In genomic region chr10:12963362-12964147, GRCm38 (mm10) we compare ENCODE assay signal across 8 mouse cellular contexts. TPM values are rescaled to one million over a fixed set of nuclear protein-coding genes. Genes with fewer than 3 reads are reported as not detected.
A peak's percentile ranks its signal among the peaks of the same experiment; 100 is the strongest.
DNase-seq lines count a peak whose midpoint lies in the region; ATAC-seq lines count a peak whose summit lies in the region.

No protein-coding gene starts in this region.

- WGBS in neural tube, embryonic 11.5 days = 5% methylated on average over 29 of the region's 29 CpGs
- 10% methylated on average over 29 of the region's 29 CpGs for WGBS in intestine, embryonic 16.5 days
- WGBS in midbrain, embryonic 13.5 days = 7% methylated on average over 29 of the region's 29 CpGs

- no peak for DNase-seq in neural tube, embryonic 11.5 days (ENCODE audit: low spot score)
- no peak for DNase-seq in neural tube, embryonic 10.5 days (ENCODE audit: extremely low spot score, low spot score)
- DNase-seq in R1 (ENCODE audit: low read depth, low spot score) = peak; percentile 27
- DNase-seq in fibroblast of lung, adult 2 months (ENCODE audit: low read depth) = peak; percentile 65
- no peak for DNase-seq in frontal cortex, postnatal 36 days (ENCODE audit: low spot score in 2 of 2)
- DNase-seq in adrenal gland, adult 18-20 months (ENCODE audit: low spot score in 2 of 2) = no peak

- H3K4me2 ChIP-seq in neural tube, embryonic 11.5 days (ENCODE audit: low read depth) = peak overlapping the region; percentile 78
- peak overlapping the region; percentile 94 for H3K4me2 ChIP-seq in intestine, embryonic 16.5 days (ENCODE audit: low read depth, low read length)
- peak overlapping the region; percentile 82 for H3K4me2 ChIP-seq in midbrain, embryonic 13.5 days (replicated peaks)

- no peak overlapping the region for H3K27ac ChIP-seq in neural tube, embryonic 11.5 days (ENCODE audit: low read depth, low read length)
- H3K27ac ChIP-seq in intestine, embryonic 16.5 days (ENCODE audit: low read length) = no peak overlapping the region
- H3K27ac ChIP-seq in midbrain, embryonic 13.5 days = no peak overlapping the region

- peak overlapping the region; percentile 69 for H3K4me3 ChIP-seq in neural tube, embryonic 11.5 days (ENCODE audit: low read depth, low read length)
- H3K4me3 ChIP-seq in intestine, embryonic 16.5 days (ENCODE audit: low read length) = peak overlapping the region; percentile 80
- H3K4me3 ChIP-seq in midbrain, embryonic 13.5 days (replicated peaks) = peak overlapping the region; percentile 61

- no peaks in the 10 kb centered on the region for H3K9me3 ChIP-seq in neural tube, embryonic 11.5 days (ENCODE audit: control insufficient read depth, low read length)
- H3K9me3 ChIP-seq in intestine, embryonic 16.5 days (ENCODE audit: control insufficient read depth, low read length) = no peaks in the 10 kb centered on the region
- H3K9me3 ChIP-seq in midbrain, embryonic 13.5 days = no peaks in the 10 kb centered on the region

- peak overlapping the region; percentile 70 for H3K9ac ChIP-seq in neural tube, embryonic 11.5 days (ENCODE audit: low read length)
- H3K9ac ChIP-seq in intestine, embryonic 16.5 days (ENCODE audit: low read depth, low read length) = peak overlapping the region; percentile 72
- peak overlapping the region; percentile 64 for H3K9ac ChIP-seq in midbrain, embryonic 13.5 days (replicated peaks)

- no peaks in the 10 kb centered on the region for H3K4me1 ChIP-seq in neural tube, embryonic 11.5 days (ENCODE audit: control insufficient read depth, insufficient read depth, low read length)
- peaks cover 2% of the 10 kb centered on the region; the same call in 1 of the 2 replicates for H3K4me1 ChIP-seq in intestine, embryonic 16.5 days (ENCODE audit: control insufficient read depth, insufficient read depth, low read length)
- 0 out of 2 replicates have a peak, but pooled peaks cover 7% of the 10 kb centered on the region for H3K4me1 ChIP-seq in midbrain, embryonic 13.5 days (replicated peaks)

- H3K27me3 ChIP-seq in neural tube, embryonic 11.5 days (ENCODE audit: control insufficient read depth, insufficient read depth, low read length) = no peaks in the 10 kb centered on the region
- no peaks in the 10 kb centered on the region for H3K27me3 ChIP-seq in intestine, embryonic 16.5 days (replicated peaks; ENCODE audit: control insufficient read depth, insufficient read depth, low read length)
- peaks cover 11% of the 10 kb centered on the region for H3K27me3 ChIP-seq in midbrain, embryonic 13.5 days

- ATAC-seq in neural tube, embryonic 11.5 days (ENCODE audit: insufficient read depth, low FRiP score, low TSS enrichment) = peak; percentile 51
- peak; percentile 69; the same call in 1 of the 2 replicates for ATAC-seq in intestine, embryonic 16.5 days
- no peak for ATAC-seq in midbrain, embryonic 13.5 days

- H3K36me3 ChIP-seq in neural tube, embryonic 11.5 days (ENCODE audit: control insufficient read depth, insufficient read depth, low read length) = no peaks in the 10 kb centered on the region
- no peaks in the 10 kb centered on the region for H3K36me3 ChIP-seq in intestine, embryonic 16.5 days (ENCODE audit: control insufficient read depth, insufficient read depth, low read length)
- H3K36me3 ChIP-seq in midbrain, embryonic 13.5 days = no peaks in the 10 kb centered on the region

RNA-seq across cellular contexts. Expression of gene Stx11, which starts 0.5 kb away (rescaled TPM):
- 1.8 and 2.7 TPM in 2 replicates for polyA plus RNA-seq in neural tube, embryonic 11.5 days (2014; fragmentation: Nextera tagmentation; extraction: Ambion mirVana)
- polyA plus RNA-seq in intestine, embryonic 16.5 days (2015; fragmentation: Nextera tagmentation; extraction: Ambion mirVana) = 1.1 and 1.6 TPM in 2 replicates
- 0.88 and 1.2 TPM in 2 replicates for polyA plus RNA-seq in midbrain, embryonic 13.5 days (2015; fragmentation: Nextera tagmentation; extraction: Ambion mirVana)
- 10 to 100 TPM in 1 of 2 experiments, 1 to 10 TPM in 1; 6.5 to 11.0 TPM for total RNA-seq in adrenal gland, adult 18-20 months (2021)

RNA-seq across cellular contexts. Expression of gene Sf3b5, which starts 41.6 kb away (rescaled TPM):
- 35.9 and 40.7 TPM in 2 replicates for polyA plus RNA-seq in neural tube, embryonic 11.5 days (2014; fragmentation: Nextera tagmentation; extraction: Ambion mirVana)
- 30.8 and 35.0 TPM in 2 replicates for polyA plus RNA-seq in intestine, embryonic 16.5 days (2015; fragmentation: Nextera tagmentation; extraction: Ambion mirVana)
- polyA plus RNA-seq in midbrain, embryonic 13.5 days (2015; fragmentation: Nextera tagmentation; extraction: Ambion mirVana) = 27.1 and 28.1 TPM in 2 replicates
- total RNA-seq in adrenal gland, adult 18-20 months (2021) = 10 to 100 TPM; 10.6 to 12.5 TPM

Comparison
In these comparisons a context has a peak if more than half of its experiments do, and no peak if none do; other contexts are left out.
1. DNase-seq: peak in R1 (single experiment) and fibroblast of lung, adult 2 months (single experiment); none in neural tube, embryonic 11.5 days (single experiment), neural tube, embryonic 10.5 days (single experiment), frontal cortex, postnatal 36 days (0 of 2) and adrenal gland, adult 18-20 months (0 of 2).
2. Peak in every context shown above with its lines, with median percentiles within 50 percentile points of each other: H3K4me2 ChIP-seq, H3K4me3 ChIP-seq and H3K9ac ChIP-seq.